Mouse (Mus musculus) T-helper 2 cell (primary cell): Measurements from ENCODE around the gene Pttg1ip.

Experiments used
- in situ Hi-C: fragments of 300-600 bp; cut with MboI, MseI; formaldehyde crosslinking; loops from one replicate; pipeline ENCODE4 v1.15.1; 2025; ENCODE audit warnings: high pct_unique_total_duplicates

Pttg1ip gene

GRCm38 (mm10) chr10:77634452-77635231, 53.1 kb downstream of the Pttg1ip start:
- in situ Hi-C loops = loop anchor here (5.0 to 25.0 kb wide), 2 partner anchors 117 to 953 kb away; partner anchors contain the start of genes Fam207a and Syde1

DNA sequence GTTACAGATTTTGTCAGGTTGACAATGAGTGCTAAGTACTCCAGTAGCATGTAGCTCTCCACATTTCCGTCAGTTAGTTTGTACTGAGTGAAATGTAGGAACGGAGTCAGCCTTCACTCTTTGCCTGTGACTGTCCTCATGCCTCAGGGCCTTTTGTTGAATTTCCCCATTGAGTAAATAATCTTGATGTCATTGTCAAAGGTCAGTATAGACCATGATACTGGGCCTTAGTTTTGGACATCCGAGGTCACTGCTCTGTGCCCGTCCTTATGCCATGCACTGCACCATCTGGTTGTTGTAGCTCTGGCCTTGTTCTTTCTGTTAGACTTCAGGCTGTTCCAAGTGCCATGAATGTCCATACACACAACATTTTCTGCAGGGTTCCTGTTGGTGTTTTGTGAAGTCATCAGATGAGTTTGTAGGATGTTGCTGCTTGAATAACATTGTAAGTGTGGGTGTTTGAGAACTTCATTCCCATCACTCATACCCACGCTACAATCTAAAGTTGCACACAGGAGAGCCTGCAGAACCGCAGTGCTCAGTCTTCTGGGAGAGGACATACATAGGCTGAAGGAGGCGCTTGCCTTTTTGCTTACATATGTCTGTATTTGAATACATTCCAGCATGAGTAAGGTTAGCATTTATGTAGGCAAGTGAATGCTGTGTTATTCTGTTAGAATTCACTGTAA, 54.9 kb downstream of the Pttg1ip start:
- in situ Hi-C loops = loop anchor here (25.0 kb wide), 1 partner anchor 951 kb away; the partner anchor contains the start of gene Syde1

GRCm38 (mm10) chr10:77638956-77639355, 57.4 kb downstream of the Pttg1ip start:
- in situ Hi-C loops = loop anchor here (25.0 kb wide), 1 partner anchor 948 kb away; the partner anchor contains the start of gene Syde1

DNA sequence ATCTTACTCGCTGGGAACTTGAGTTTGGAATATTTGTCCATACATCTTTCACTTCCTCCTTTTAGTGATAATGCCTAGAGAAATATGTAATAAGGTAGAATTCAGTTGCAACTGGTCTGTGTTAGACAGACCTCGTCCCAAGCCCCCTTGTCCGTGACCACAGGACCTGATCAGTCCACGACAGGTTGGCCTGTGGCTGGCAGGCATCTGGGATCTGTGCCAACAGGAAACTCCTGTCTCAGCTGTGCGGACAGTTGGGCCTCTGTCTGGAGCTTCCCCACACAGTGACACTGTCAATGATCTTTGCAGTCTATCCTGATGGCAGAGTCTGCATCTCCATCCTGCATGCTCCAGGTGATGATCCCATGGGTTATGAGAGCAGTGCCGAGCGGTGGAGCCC, 61.6 kb downstream of the Pttg1ip start:
- in situ Hi-C loops = loop anchor here (25.0 kb wide), 1 partner anchor 944 kb away; the partner anchor contains the start of gene Syde1

DNA sequence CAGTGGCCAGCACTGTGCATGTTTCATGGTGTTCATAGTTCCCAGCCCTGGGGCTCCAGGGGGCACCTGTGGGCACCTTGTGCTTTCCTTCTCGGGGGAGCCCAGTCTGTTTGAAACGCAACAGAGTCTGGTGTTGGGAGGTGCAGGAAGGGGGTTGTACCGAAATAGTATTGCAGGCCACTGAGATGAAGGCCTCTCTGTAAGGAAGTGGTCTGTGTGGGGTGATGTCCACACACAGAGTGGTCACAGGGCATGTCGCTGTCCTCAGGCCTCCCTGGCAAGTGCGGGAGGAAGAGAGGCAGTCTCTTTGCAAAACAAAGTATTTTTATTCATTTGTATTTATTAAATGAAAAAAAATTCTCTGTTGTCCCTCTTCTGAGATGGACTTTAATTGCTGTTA, 64.1 kb downstream of the Pttg1ip start:
- in situ Hi-C loops = loop anchor here (25.0 kb wide), 1 partner anchor 942 kb away; the partner anchor contains the start of gene Syde1

DNA sequence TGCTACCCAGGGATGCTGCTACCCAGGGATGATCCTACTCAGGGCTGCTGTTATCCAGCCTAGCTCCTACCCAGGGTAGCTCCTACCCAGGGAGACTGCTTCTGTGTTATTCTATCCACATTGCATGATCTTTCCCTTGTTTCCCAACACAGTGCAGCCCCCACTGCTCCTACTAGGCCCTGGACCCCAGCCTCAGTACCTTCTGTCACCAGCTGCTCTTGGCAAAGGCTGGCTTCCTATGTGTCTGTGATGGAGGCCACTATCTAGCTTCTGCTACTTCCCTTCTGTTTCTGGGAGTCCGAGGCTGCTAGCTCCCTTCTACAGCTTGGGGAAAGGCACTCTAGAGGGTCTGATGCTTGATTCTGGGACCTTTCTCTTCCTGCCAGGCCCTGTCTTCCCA, 65.9 kb downstream of the Pttg1ip start:
- in situ Hi-C loops = loop anchor here (25.0 kb wide), 1 partner anchor 940 kb away; the partner anchor contains the start of gene Syde1

- in situ Hi-C loops = loop anchor here (25.0 kb wide), 1 partner anchor 939 kb away; the partner anchor contains the start of gene Syde1
Observed at GRCm38 (mm10) chr10:77647901-77648300, 66.4 kb downstream of the Pttg1ip start.
